Mouse (Mus musculus) hindbrain, embryonic 11.5 days (tissue): ENCODE results near the gene Rab40b. TPM values are rescaled to one million over a fixed set of nuclear protein-coding genes. Genes with fewer than 3 reads are reported as not detected.

Source experiments
- ATAC-seq: fragments of 200-750 bp; cut with Nextera tagmentation; 2 replicates; pipeline ENCODE4 v1.8.0; 2017; ENCODE audit warnings: mild to moderate bottlenecking, moderate TSS enrichment, moderate library complexity; ENCODE audit not compliant: low FRiP score
- DNase-seq: peaks from one replicate; pipeline ENCODE4 v3.0.0-alpha.2; 2015; ENCODE audit warnings: low spot score
- H3K27ac ChIP-seq: fragments of 300-500 bp; sonication (generic); 2 replicates; pipeline ENCODE4 v1.5.1; 2014; ENCODE audit warnings: mild to moderate bottlenecking, low read depth, low read length
- H3K27me3 ChIP-seq: fragments of 300-500 bp; sonication (generic); 2 replicates; pipeline ENCODE4 v1.6.1; 2014; ENCODE audit warnings: mild to moderate bottlenecking, low read length, moderate library complexity, mixed read lengths; ENCODE audit not compliant: control insufficient read depth, insufficient read depth
- H3K36me3 ChIP-seq: fragments of 300-500 bp; sonication (generic); 2 replicates; pipeline ENCODE4 v1.6.1; 2014; ENCODE audit warnings: mild to moderate bottlenecking, low read length, moderate library complexity, mixed read lengths; ENCODE audit not compliant: control insufficient read depth, insufficient read depth
- H3K4me1 ChIP-seq: fragments of 300-500 bp; sonication (generic); replicated peaks from 2 replicates; pipeline ENCODE4 v1.6.1; 2014; ENCODE audit warnings: low read length, mixed read lengths; ENCODE audit not compliant: control insufficient read depth, insufficient read depth
- H3K4me2 ChIP-seq: fragments of 300-500 bp; sonication (generic); replicated peaks from 2 replicates; pipeline ENCODE4 v1.6.1; 2014; ENCODE audit warnings: mild to moderate bottlenecking, low read depth, low read length
- H3K4me3 ChIP-seq: fragments of 300-500 bp; sonication (generic); 2 replicates; pipeline ENCODE4 v1.5.1; 2014; ENCODE audit warnings: low read depth, low read length
- H3K9ac ChIP-seq: fragments of 300-500 bp; sonication (generic); 2 replicates; pipeline ENCODE4 v1.6.1; 2014; ENCODE audit warnings: low read depth, low read length
- H3K9me3 ChIP-seq: fragments of 300-500 bp; sonication (generic); 2 replicates; pipeline ENCODE4 v1.6.1; 2016; ENCODE audit warnings: low read length; ENCODE audit not compliant: control insufficient read depth
- WGBS: fragments of 180-500 bp; shearing (Covaris S2); extraction: QIAGEN DNeasy Blood & Tissue Kit; methylation state at CpG from one replicate; pipeline ENCODE4 v1.1.7; 2014; 5-methylcytosine and 5-hydroxymethylcytosine counted together
- polyA plus RNA-seq: library from polyadenylated mRNA; unstranded; fragments of >200 nt; fragmentation: Nextera tagmentation; extraction: Ambion mirVana; gene quantifications from 2 replicates; pipeline ENCODE4 v1.2.1, GENCODE M21; 2014

Rab40b gene
- polyA plus RNA-seq, 1 experiment from 2014 or later, result 3.3 TPM

- Histone ChIP-seq H3K4me1 (no peaks in the 10 kb centered on the region), H3K9ac (no peak overlapping the region), H3K27ac (no peak overlapping the region), H3K4me3 (no peak overlapping the region), H3K9me3 (no peaks in the 10 kb centered on the region), H3K4me2 (no peak overlapping the region), H3K27me3 (no peaks in the 10 kb centered on the region), H3K36me3 (no peaks in the 10 kb centered on the region)
- no peak for ATAC-seq
- DNase-seq, result no peak
Measured at GRCm38 (mm10) chr11:121378644-121379043, 9.4 kb downstream of the Rab40b start.

- Histone ChIP-seq H3K4me1 (no peaks in the 10 kb centered on the region), H3K36me3 (no peaks in the 10 kb centered on the region), H3K27me3 (no peaks in the 10 kb centered on the region), H3K4me2 (no peak overlapping the region), H3K9ac (no peak overlapping the region), H3K27ac (no peak overlapping the region), H3K4me3 (no peak overlapping the region), H3K9me3 (no peaks in the 10 kb centered on the region)
- no peak for DNase-seq
- 77% methylated on average over 6 of the region's 6 CpGs for WGBS
- ATAC-seq, result no peak
Measured at GRCm38 (mm10) chr11:121373305-121373704, 14.7 kb downstream of the Rab40b start.

GRCm38 (mm10) chr11:121370337-121370994 is 17.6 kb downstream of the Rab40b start:
- DNase-seq (no peak), ATAC-seq (no peak)
- Histone ChIP-seq H3K9me3 (no peaks in the 10 kb centered on the region), H3K27ac (no peak overlapping the region), H3K4me3 (no peak overlapping the region), H3K36me3 (no peaks in the 10 kb centered on the region), H3K27me3 (no peaks in the 10 kb centered on the region), H3K9ac (no peak overlapping the region), H3K4me1 (no peaks in the 10 kb centered on the region), H3K4me2 (no peak overlapping the region)
- 80% methylated on average over 6 of the region's 6 CpGs for WGBS

- no peak for ATAC-seq
- H3K4me2 ChIP-seq, result no peak overlapping the region
Measured at GRCm38 (mm10) chr11:121369622-121370021, 18.4 kb downstream of the Rab40b start.

GRCm38 (mm10) chr11:121368731-121369130 is 19.3 kb downstream of the Rab40b start:
- Histone ChIP-seq H3K9ac (no peak overlapping the region), H3K4me2 (no peak overlapping the region), H3K27ac (no peak overlapping the region), H3K4me1 (no peaks in the 10 kb centered on the region), H3K9me3 (no peaks in the 10 kb centered on the region), H3K27me3 (no peaks in the 10 kb centered on the region), H3K4me3 (no peak overlapping the region), H3K36me3 (no peaks in the 10 kb centered on the region)
- DNase-seq (no peak), ATAC-seq (no peak)
- 88% methylated on average over 1 of the region's 1 CpGs for WGBS

More at GRCm38 (mm10) chr11:121369622-121370021, 18.4 kb downstream of the Rab40b start:
- WGBS, result 53% methylated on average over 6 of the region's 6 CpGs
- no peaks in the 10 kb centered on the region for H3K36me3 ChIP-seq
- no peaks in the 10 kb centered on the region for H3K27me3 ChIP-seq
- no peak overlapping the region for H3K4me3 ChIP-seq
- no peaks in the 10 kb centered on the region for H3K9me3 ChIP-seq
- DNase-seq, result peak; percentile 60
- no peak overlapping the region for H3K9ac ChIP-seq
- no peaks in the 10 kb centered on the region for H3K4me1 ChIP-seq
- no peak overlapping the region for H3K27ac ChIP-seq

- H3K4me1 ChIP-seq, result no peaks in the 10 kb centered on the region
- H3K9me3 ChIP-seq, result no peaks in the 10 kb centered on the region
- H3K36me3 ChIP-seq, result no peaks in the 10 kb centered on the region
- DNase-seq (no peak), ATAC-seq (no peak)
- no peak overlapping the region for H3K9ac ChIP-seq
- H3K27me3 ChIP-seq, result no peaks in the 10 kb centered on the region
- H3K27ac ChIP-seq, result no peak overlapping the region
- 59% methylated on average over 5 of the region's 5 CpGs for WGBS
- H3K4me2 ChIP-seq, result no peak overlapping the region
- no peak overlapping the region for H3K4me3 ChIP-seq
Measured at GRCm38 (mm10) chr11:121367170-121367707, 20.8 kb downstream of the Rab40b start.

- ATAC-seq (no peak), DNase-seq (no peak)
- no peaks in the 10 kb centered on the region for H3K36me3 ChIP-seq
- no peak overlapping the region for H3K4me3 ChIP-seq
- no peaks in the 10 kb centered on the region for H3K27me3 ChIP-seq
- 36% methylated on average over 5 of the region's 5 CpGs for WGBS
- H3K4me2 ChIP-seq, result no peak overlapping the region
- no peaks in the 10 kb centered on the region for H3K9me3 ChIP-seq
- H3K9ac ChIP-seq, result no peak overlapping the region
- H3K27ac ChIP-seq, result no peak overlapping the region
- H3K4me1 ChIP-seq, result no peaks in the 10 kb centered on the region
Measured at GRCm38 (mm10) chr11:121362212-121362611, 25.8 kb downstream of the Rab40b start.

- Histone ChIP-seq H3K27ac (peak within 1 kb of the TSS; percentile 83), H3K9ac (peak within 1 kb of the TSS; percentile 94), H3K27me3 (no peaks in the 10 kb centered on the region), H3K4me1 (no peaks in the 10 kb centered on the region; the same call in 1 of the 2 replicates), H3K9me3 (no peaks in the 10 kb centered on the region), H3K4me2 (peak within 1 kb of the TSS; percentile 79), H3K4me3 (peak within 1 kb of the TSS; percentile 99), H3K36me3 (no peaks in the 10 kb centered on the region)
- peak; percentile 99 for DNase-seq
- ATAC-seq, result peak; percentile 96
- WGBS, result under 1% methylated on average over 67 of the region's 69 CpGs
Measured at GRCm38 (mm10) chr11:121354091-121354707, 33.9 kb downstream of the Rab40b start, which contains the start of gene Wdr45b. TSS of gene Wdr45b (minus strand) at chr11:121354445.
